Mouse (Mus musculus) kidney, adult 11 months (tissue): Measurements from ENCODE around the gene Adipoq.
"Not testable (repeated sequence)": the region's sequence is repeated elsewhere in the genome, so short reads cannot be mapped to it uniquely, and the experiment has no call there.

Experiments
- DNase-seq: peaks from one replicate; pipeline ENCODE4 v3.0.0; 2022

The Adipoq gene

GRCm38 (mm10) chr16:23165441-23165840 lies 19.1 kb downstream of the Adipoq start:
- DNase-seq: no peak

GRCm38 (mm10) chr16:23166646-23167045 lies 20.3 kb downstream of the Adipoq start:
- DNase-seq: no peak

- peak; percentile 43 for DNase-seq
Measured at GRCm38 (mm10) chr16:23167079-23167478, 20.7 kb downstream of the Adipoq start.

- DNase-seq: no peak
Measured at GRCm38 (mm10) chr16:23170813-23171212, 24.5 kb downstream of the Adipoq start.

DNA sequence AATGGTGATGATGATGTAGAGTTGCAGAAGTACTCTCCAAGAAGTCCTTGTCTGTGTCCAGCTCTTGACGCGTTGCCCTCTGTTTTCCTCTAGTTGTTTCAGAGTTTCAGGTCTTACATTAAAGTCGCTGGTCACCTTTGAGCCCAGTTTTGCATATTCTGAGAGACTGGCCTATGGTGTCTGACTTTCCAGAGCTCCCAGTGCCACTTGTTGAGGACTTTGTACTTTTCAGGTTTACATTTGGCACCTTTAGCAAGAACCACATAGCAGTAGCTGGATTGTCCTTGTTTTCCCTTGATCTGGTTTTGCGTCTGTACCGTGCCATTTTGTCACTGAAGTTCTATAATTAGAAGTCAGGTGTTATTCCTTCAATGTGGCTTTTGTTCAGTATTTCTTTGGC lies 27.6 kb downstream of the Adipoq start:
- DNase-seq: peak; percentile 12

GRCm38 (mm10) chr16:23174855-23175254 lies 28.5 kb downstream of the Adipoq start:
- DNase-seq: no peak

GRCm38 (mm10) chr16:23175956-23176355 lies 29.6 kb downstream of the Adipoq start:
- no peak for DNase-seq

- DNase-seq: no peak
Measured at GRCm38 (mm10) chr16:23177856-23178255, 31.5 kb downstream of the Adipoq start.

DNA sequence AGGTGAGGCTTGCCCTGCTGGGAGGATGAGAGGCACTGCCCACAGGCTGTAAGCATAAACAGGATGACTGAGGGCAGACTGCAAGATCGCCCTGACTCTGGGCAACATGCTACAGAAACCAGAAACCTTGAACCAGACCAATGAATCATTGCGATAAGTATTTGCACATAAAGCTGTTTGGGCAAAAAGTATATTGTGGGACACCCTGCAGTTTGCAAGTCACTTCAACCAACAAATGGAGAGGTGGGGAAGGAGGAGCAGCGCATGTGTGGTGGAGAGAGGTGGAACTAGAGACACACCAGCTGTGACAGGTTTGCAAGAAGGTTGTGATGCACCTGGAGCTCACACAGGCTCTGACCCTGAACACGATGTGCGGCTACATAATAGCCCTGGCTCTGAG lies 32.5 kb downstream of the Adipoq start:
- DNase-seq: no peak

DNA sequence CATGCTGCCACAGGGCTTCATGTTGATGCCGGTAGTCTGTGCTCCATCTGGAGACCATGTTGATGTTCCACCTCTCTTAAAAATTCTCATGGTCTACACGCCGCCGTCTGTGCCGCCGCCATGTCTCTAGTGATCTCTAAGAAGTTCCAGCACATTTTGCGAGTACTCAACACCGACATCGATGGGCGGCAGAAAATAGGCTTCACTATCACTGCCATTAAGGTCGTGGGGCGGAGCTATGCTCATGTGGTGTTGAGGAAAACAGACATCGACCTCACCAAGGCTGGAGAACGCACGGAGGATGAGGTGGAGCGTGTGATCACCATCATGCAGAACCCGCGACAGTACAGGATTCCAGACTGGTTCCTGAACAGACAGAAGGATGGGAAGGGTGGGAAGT lies 33.1 kb downstream of the Adipoq start:
- DNase-seq: not testable (repeated sequence)

DNA sequence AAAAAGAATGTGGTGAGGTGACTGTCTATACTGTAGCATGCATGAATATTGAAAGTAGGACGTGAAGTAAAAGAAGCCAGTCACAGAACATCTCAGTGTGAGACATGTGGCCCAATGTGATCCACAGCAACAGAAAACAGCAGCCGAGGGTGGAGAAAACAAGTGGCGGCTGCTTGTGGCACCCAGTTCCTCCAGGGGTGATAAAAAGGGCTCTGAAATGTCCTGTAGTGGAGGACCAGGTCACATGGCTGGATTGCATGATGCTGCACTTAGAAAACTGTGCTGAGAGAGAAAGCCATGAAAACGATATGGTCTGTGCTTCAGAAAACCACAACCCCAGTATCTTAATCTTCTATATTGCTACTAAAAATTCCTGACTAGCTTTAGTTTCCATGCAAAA lies 34.7 kb downstream of the Adipoq start:
- DNase-seq: no peak

DNA sequence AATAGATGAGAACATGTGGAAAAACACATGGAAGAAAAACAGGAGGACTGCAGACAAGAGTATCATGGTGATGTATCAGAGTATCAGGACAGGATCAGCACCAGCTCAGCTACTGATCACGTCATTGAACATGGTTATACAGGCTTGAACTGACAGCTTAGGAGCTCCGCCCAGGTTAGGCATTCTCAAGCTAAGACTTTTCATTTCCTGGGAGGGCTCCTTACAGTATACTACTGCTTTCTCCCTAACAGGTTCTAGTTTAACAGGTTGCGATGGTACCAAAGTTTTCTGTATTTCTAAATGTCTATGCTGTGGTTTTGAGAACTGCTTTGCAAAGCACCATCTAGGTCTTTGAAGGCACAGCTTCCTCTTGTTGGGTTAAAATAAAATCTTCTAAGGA lies 35.2 kb downstream of the Adipoq start:
- no peak for DNase-seq

GRCm38 (mm10) chr16:23181942-23182597 lies 35.7 kb downstream of the Adipoq start:
- no peak for DNase-seq

GRCm38 (mm10) chr16:23185824-23186223 lies 39.5 kb downstream of the Adipoq start:
- DNase-seq: no peak

- DNase-seq: no peak
Measured at GRCm38 (mm10) chr16:23186418-23186817, 40.1 kb downstream of the Adipoq start.

- no peak for DNase-seq
Measured at GRCm38 (mm10) chr16:23187983-23188382, 41.6 kb downstream of the Adipoq start.

DNA sequence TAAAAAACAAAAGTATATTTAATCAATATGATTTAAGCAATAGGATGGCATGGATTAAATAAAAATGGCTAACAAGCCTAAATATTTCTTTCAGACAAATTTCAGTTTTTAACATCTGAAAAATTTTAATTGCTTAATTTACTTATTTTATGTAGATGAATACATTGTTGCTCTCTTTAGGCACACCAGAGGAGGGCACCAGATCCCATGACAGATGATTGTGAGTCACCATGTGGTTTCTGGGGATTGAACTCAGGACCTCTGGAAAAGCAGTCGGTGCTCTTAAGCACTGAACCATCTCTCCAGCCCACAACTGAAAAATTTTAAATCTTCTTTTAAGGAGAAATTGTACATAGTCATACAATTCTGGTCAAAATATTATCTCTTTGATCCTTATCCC lies 43.3 kb downstream of the Adipoq start:
- no peak for DNase-seq

DNA sequence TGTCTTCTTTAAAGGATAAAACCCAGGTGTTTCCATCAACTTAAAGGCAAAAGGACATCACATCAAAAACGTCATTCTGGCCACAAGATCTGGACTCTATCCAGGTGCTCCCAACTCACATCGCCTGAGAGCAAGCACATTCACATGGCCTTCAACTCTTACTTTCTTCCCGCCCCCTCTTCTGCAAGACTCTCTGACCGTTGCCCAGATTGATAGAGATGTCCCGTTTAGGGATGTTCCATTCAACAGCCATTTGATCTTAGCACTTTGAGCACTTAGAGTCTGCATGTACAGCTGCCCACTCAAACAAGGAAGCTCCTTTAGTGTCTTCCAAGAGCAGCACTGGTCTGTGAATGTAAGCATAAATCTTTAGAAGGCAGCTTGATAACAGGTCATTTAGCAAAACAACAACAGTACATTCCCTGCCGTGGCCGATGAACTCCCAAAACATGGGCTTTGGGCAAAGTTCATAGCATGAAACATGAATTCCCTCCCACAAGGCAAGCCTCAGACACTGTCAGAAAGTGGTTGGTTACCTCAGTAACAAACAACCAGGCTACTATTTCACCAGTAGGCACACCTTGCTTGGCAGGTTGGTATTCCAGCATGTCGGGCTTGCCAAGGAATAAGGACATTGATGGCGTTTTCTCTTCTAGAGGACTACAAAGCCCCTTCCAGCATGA lies 45.4 kb downstream of the Adipoq start:
- DNase-seq: no peak

DNA sequence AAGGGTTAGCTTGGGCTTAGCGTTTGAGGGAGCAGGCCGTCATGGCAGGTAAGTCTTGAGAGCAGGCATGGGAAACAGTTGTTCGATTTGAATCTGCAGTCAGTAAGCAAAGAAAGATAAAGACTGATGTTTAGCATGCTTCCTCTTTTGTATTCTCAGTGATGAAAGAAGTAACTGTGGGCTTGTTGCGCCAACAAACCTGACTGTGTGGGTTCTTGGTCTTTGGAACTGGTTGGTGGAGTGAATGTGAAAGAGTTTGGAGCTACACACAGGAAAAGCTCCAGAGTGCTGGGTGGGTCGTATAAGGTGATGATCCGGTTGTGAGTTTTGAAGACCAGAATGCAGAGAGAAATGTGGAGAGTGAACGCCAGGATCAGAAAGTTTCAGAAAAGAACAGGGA lies 49.3 kb downstream of the Adipoq start:
- no peak for DNase-seq

GRCm38 (mm10) chr16:23196296-23196695 lies 50.0 kb downstream of the Adipoq start:
- no peak for DNase-seq

DNA sequence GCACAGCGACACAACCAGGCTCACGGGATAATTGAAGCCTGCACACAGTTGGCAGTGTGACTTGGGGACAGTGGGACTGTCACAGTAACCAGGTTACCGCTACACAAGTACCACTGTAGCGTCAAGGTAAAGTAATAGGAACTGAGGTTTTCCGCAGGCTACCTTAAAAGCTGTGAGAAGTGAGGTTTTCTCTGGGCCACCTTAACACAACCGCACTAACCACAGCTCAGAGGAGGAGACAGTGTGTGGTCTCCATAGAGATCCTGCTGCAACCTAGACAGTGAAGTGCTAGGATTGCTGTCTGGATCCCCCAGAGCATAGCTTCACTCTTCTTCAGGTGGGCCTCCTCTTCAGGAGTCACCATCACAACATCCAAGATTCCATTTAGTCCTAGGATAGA lies 50.5 kb downstream of the Adipoq start:
- DNase-seq: no peak

- no peak for DNase-seq
Measured at GRCm38 (mm10) chr16:23201498-23201897, 55.2 kb downstream of the Adipoq start.
